Mouse (Mus musculus) heart, adult 2 months (tissue): ENCODE results near the gene Kansl1. TPM values are rescaled to one million over a fixed set of nuclear protein-coding genes. Genes with fewer than 3 reads are reported as not detected.

ENCODE experiments used
- DNase-seq, 2 experiments: peaks; one replicate each; pipeline ENCODE4 v3.0.0; 2021
- H3K27ac ChIP-seq: fragments of 200-600 bp; 2 replicates; pipeline ENCODE4 v1.8.1; 2022
- H3K27me3 ChIP-seq: fragments of 200-500 bp; 2 replicates; pipeline ENCODE4 v1.6.1; 2012; ENCODE audit warnings: mild to moderate bottlenecking, low read length, inconsistent platforms, mixed read lengths; ENCODE audit not compliant: control insufficient read depth, insufficient read depth
- H3K36me3 ChIP-seq: fragments of 200-500 bp; 2 replicates; pipeline ENCODE4 v1.6.1; 2012; ENCODE audit warnings: low read length, inconsistent platforms; ENCODE audit not compliant: control insufficient read depth, insufficient read depth
- H3K4me1 ChIP-seq: fragments of 200-500 bp; 2 replicates; pipeline ENCODE4 v1.6.1; 2011; ENCODE audit warnings: low read length; ENCODE audit not compliant: control insufficient read depth, insufficient read depth
- H3K4me3 ChIP-seq: fragments of 200-600 bp; 2 replicates; pipeline ENCODE4 v1.8.1; 2022
- H3K79me2 ChIP-seq: fragments of 200-500 bp; replicated peaks from 2 replicates; pipeline ENCODE4 v1.6.1; 2012; ENCODE audit warnings: mild to moderate bottlenecking, inconsistent platforms, low read length, moderate library complexity, mixed read lengths; ENCODE audit not compliant: control insufficient read depth, insufficient read depth
- H3K9ac ChIP-seq: fragments of 200-500 bp; 2 replicates; pipeline ENCODE4 v1.6.1; 2012; ENCODE audit warnings: low read depth, mild to moderate bottlenecking, control low read depth, inconsistent platforms, low read length, mixed read lengths
- CTCF ChIP-seq: fragments of 200-600 bp; IDR thresholded peaks from 2 replicates; pipeline ENCODE4 v1.8.1; 2022; ENCODE audit warnings: antibody characterized with exemption, mild to moderate bottlenecking, moderate library complexity
- EP300 ChIP-seq: fragments of 200-500 bp; IDR thresholded peaks from 2 replicates; pipeline ENCODE4 v1.6.1; 2011; ENCODE audit warnings: low read depth, low read length, control low read depth; ENCODE audit not compliant: insufficient read depth
- POLR2A ChIP-seq: fragments of 200-500 bp; IDR thresholded peaks from 2 replicates; pipeline ENCODE4 v1.6.1; 2011; ENCODE audit warnings: mild to moderate bottlenecking, low read depth, low read length, control low read depth; ENCODE audit not compliant: insufficient read depth
- WGBS: fragments of 180-500 bp; shearing (Covaris S2); methylation state at CpG from one replicate; pipeline ENCODE4 v1.1.7; 2018; 5-methylcytosine and 5-hydroxymethylcytosine counted together
- intact Hi-C: fragments of 180-260 bp; cut with DNase I; formaldehyde crosslinking; loops from one replicate; pipeline ENCODE4 v1.15.1; 2025
- polyA plus RNA-seq: library from polyadenylated mRNA; depleted of rRNA; stranded (reverse); fragments of >200 nt; gene quantifications from 2 replicates; pipeline ENCODE4 v1.2.3, GENCODE M21; 2012
- total RNA-seq, 2 experiments: library from RNA; stranded (reverse); gene quantifications; 2 replicates each; pipeline ENCODE4 v1.2.3; 2021

Gene Kansl1
- total and polyA plus RNA-seq, 3 experiments, result 26.8 to 30.1 (median 27.1) TPM

DNA sequence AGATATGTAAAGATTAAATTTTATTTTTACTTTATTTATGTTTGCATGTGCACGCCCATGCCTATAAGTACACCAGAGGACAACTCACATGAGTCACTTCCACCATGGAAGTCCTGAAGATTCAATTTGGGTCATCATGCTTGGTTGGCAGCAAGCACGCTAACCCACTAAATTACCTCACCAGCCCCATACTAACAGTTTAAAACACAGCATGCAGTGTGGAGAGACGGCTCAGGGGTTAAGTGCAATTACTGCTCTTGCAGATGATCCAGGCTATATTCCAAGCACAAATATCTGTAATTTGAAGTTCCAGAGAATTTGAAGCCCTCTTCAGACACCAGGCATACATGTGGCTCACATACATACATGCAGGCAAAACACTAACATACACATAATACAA is 92.4 kb downstream of the Kansl1 start:
- Histone ChIP-seq H3K27me3 (no peaks in the 10 kb centered on the region), H3K9ac (no peak overlapping the region), H3K36me3 (peaks cover 9% of the 10 kb centered on the region), H3K4me3 (no peak overlapping the region), H3K79me2 (peaks cover 3% of the 10 kb centered on the region; the same call in 1 of the 2 replicates), H3K4me1 (no peaks in the 10 kb centered on the region; the same call in 1 of the 2 replicates), H3K27ac (no peak overlapping the region)
- DNase-seq, result no peak
- TF ChIP-seq EP300 (no peak), POLR2A (no peak), CTCF (no peak)
- 92% methylated on average over 3 of the region's 3 CpGs for WGBS
- intact Hi-C loops, result no loop called here

DNA sequence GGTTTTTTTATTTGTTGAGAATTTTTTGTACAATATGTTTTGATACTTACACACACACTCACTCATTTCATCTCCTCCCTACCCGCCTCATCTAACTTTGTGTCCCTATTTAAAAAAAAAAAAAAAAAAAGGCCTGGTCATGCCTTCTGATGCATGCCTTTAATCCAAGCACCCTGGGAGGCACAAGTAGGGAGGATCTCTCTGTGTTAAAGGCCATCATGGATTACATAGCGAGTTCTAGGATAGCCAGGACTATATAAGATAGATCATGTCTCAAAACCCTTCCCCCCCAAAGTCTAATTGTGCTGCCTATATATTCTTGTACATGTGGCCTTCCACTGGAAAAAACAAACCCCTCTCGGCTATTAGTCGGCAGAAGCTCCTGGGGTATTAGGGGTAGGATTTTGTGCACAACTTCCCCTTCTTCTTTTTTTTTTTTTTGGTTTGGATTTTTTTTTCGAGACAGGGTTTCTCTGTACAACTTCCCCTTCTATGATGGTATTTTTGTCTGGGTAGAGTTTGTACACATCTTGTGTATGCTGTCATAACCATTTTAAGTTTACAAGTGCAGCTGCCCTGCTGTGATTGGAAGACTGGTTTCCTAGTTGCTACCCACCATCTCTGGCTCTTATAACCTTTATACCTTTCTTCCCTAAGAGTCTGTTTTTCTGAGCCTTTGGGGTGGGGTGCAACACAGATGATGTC is 101.0 kb downstream of the Kansl1 start:
- Histone ChIP-seq H3K27me3 (no peaks in the 10 kb centered on the region), H3K4me1 (no peaks in the 10 kb centered on the region), H3K9ac (no peak overlapping the region), H3K79me2 (peaks cover 1% of the 10 kb centered on the region; the same call in 1 of the 2 replicates), H3K36me3 (peaks cover 14% of the 10 kb centered on the region), H3K4me3 (no peak overlapping the region), H3K27ac (no peak overlapping the region)
- no peak for DNase-seq
- 77% methylated on average over 5 of the region's 5 CpGs for WGBS
- no peak for TF ChIP-seq EP300
- TF ChIP-seq POLR2A, result no peak
- TF ChIP-seq CTCF, result no peak
- intact Hi-C loops, result no loop called here

DNA sequence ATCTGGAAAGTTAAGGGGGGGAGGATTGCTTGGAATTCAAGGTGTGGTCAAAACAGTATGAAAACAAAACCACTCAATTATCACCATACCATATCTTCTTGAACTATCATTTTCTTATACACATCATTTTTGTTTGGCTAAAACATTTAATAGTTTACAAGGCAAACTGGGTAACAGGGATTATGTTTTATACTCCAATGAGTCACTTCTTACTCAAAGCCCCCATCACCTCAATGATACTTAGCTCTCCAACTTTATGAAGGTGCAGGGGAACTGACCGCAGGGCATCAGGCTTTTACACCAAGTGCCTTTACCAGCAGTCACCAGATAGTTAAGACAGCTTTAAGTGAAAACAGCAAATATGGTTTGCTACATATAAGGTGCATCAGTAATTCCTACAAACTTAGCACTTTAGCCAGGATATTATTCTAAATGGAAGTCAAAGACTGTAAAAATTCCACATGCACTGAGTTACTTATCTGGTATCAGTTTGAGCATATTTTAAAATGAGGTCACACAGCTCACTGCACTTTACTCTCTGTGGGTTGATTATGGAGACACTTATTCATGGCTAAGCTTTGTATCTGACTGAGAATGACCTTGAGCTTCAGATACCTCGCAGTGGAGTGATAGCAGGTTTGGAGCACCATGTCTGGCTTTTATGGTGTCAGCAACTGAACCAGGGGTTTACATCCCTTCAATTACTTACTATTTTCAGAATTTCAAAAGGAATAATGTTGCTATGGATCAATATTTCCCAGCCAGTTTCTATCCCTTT is 104.6 kb downstream of the Kansl1 start:
- intact Hi-C loops, result no loop called here
- Histone ChIP-seq H3K4me3 (no peak overlapping the region), H3K79me2 (peaks cover 1% of the 10 kb centered on the region; the same call in 1 of the 2 replicates), H3K9ac (no peak overlapping the region), H3K27me3 (no peaks in the 10 kb centered on the region), H3K36me3 (peaks cover 14% of the 10 kb centered on the region), H3K27ac (no peak overlapping the region), H3K4me1 (no peaks in the 10 kb centered on the region; the same call in 1 of the 2 replicates)
- DNase-seq, result no peak
- TF ChIP-seq POLR2A (no peak), CTCF (no peak), EP300 (no peak)
- 64% methylated on average over 2 of the region's 2 CpGs for WGBS

DNA sequence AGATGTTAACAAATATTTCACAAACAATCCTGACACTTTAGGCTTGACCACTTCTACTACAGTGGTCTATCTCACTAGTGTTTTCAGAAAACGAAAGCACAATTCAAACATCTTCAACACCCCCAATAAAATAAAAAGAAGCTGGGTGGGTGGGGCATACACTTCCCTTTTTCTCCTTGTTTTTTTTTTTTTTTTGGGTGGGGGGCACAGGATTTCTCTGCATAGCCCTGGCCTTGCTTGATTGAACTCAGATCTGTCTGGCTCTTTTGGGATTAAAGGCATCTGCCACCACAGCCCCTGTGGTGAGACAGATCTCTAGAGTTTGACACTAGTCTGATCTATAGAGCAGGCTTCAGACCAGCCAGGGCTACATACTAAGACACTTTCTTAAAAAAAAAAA is 106.0 kb downstream of the Kansl1 start:
- intact Hi-C loops, result no loop called here
- TF ChIP-seq POLR2A, result no peak
- no peak for TF ChIP-seq CTCF
- TF ChIP-seq EP300, result no peak
- Histone ChIP-seq H3K4me3 (no peak overlapping the region), H3K36me3 (peaks cover 8% of the 10 kb centered on the region), H3K9ac (no peak overlapping the region), H3K27ac (no peak overlapping the region), H3K79me2 (peaks cover 1% of the 10 kb centered on the region; the same call in 1 of the 2 replicates), H3K4me1 (no peaks in the 10 kb centered on the region; the same call in 1 of the 2 replicates), H3K27me3 (no peaks in the 10 kb centered on the region)
- 84% methylated on average over 1 of the region's 1 CpGs for WGBS
- DNase-seq, result no peak

DNA sequence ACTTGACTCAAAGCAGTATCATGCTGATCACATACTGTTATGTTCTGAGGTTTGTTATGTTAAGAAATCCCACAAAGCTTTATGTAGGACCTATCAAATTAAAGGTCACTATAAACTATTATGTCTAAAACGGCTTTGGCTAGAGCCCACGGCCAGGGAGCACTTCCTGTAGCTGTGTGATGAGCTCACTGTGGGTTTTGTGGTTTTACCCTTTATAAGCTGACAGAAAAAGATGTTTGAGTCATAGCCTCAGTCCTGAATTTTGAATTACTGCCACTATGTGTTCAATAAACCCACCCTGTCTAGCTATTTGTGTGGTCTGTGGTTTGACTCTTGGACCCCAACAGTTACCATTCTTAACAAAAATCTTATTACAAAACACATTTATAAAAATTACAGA is 106.9 kb downstream of the Kansl1 start:
- DNase-seq, result no peak
- Histone ChIP-seq H3K79me2 (no peaks in the 10 kb centered on the region; the same call in 1 of the 2 replicates), H3K27ac (no peak overlapping the region), H3K9ac (no peak overlapping the region), H3K4me1 (no peaks in the 10 kb centered on the region; the same call in 1 of the 2 replicates), H3K4me3 (no peak overlapping the region), H3K27me3 (no peaks in the 10 kb centered on the region), H3K36me3 (peaks cover 6% of the 10 kb centered on the region)
- TF ChIP-seq CTCF, result no peak
- no peak for TF ChIP-seq EP300
- TF ChIP-seq POLR2A, result no peak
- WGBS, result 31% methylated on average over 2 of the region's 2 CpGs
- intact Hi-C loops, result no loop called here

DNA sequence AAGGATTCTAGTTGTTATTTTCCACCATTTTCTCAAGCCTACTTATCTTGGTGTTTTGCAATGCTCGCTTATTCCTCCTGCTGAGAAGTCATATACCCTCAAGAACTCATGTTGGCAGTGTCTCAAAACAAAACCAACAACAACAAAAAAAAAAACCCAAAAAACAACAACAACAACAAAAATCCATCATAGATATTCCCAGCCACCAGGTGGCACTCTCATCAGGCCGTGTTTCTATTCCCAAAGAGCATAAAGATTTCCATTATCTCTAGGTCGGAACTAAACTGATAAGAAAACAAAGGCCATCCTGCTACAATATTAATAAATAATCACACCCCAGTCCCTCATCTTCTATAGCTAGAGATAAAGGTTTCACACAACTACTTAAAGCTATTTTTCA is 121.7 kb downstream of the Kansl1 start:
- Histone ChIP-seq H3K27ac (no peak overlapping the region), H3K79me2 (no peaks in the 10 kb centered on the region), H3K9ac (no peak overlapping the region), H3K27me3 (no peaks in the 10 kb centered on the region), H3K4me1 (no peaks in the 10 kb centered on the region), H3K36me3 (peaks cover 13% of the 10 kb centered on the region), H3K4me3 (no peak overlapping the region)
- intact Hi-C loops, result loop anchor here (2.0 kb wide), 2 partner anchors 96 to 114 kb away; no protein-coding TSS in a partner anchor
- no peak for DNase-seq
- WGBS, result 42% methylated on average over 3 of the region's 3 CpGs
- TF ChIP-seq CTCF (peak; percentile 80), POLR2A (no peak), EP300 (no peak)
